Mouse (Mus musculus): ENCODE data around the gene 1700057G04Rik. TPM values are rescaled to one million over a fixed set of nuclear protein-coding genes. Genes with fewer than 3 reads are reported as not detected.

The 1700057G04Rik gene
- not detected for total RNA-seq (2018; cell fraction: chromatin; rRNA removed)
- total RNA-seq (2018; cell fraction: cytosol; rRNA removed) = not detected
- total RNA-seq (2018; cell fraction: nucleus; rRNA removed) = not detected
- polyA plus RNA-seq (2018) = not detected in 3 replicates

DNA sequence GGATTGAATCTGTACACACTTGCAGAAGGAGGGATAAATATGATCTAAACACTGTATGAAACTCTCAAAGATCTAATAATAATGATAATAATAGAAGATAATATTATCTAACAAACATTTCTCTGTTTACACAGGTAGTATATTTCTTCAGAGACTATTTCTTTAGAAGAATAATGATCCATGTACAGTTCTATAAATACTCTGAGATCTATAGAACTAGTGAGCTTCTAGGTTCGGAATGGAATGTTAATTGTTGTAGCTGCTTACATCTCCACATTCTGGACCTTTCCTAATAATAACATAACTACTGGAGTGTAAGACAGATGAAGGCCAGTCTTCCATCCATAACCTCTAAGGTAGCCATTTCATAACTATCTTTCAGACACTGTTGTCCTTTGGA is at the start of gene 1700057G04Rik:
TSS of gene 1700057G04Rik (plus strand) at position 301 of the 400 bp plus-strand sequence.
- no peaks in the 10 kb centered on the region for H3K36me3 ChIP-seq (ENCODE audit: inconsistent target)
- 100% methylated on average over 1 of the region's 1 CpGs for WGBS (ENCODE audit: missing documents)
- H3K4me3 ChIP-seq (ENCODE audit: inconsistent target) = no peak within 1 kb of the TSS
- no peaks in the 10 kb centered on the region for H3K79me2 ChIP-seq (ENCODE audit: inconsistent target)
- no peak within 1 kb of the TSS for H3K27ac ChIP-seq

DNA sequence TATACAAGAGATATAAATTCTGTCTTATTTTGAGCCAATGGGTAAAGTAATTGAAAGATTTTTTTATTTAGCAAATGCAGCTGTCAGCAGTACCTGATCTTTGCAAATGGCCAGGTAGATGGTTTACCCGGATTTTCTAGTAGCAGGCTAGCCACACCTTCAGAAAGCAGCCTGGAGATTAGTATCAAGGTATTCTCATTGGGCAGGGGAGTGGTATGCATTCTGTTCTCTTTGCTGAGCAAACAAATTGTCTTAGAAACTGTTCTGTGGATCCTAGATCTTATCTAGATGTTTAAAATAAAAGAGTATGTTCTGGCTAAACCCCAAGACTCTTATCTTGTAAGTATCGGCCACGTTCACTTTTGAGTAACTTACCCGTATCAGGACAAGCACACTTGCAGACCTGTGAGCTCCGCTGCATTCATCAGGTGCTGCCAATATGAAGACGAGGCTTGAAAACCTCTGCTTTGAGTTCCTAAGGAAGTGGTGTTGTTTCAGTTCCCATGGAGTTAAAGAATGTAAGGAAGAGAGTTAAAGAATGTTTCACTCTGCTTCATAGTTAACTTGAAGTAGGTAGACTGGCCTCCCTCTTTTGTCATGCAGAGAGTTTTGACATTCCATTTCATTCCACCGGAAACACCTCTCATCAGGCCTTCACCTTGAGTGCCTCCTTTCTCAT is 48.6 kb upstream of the 1700057G04Rik start:
- Histone ChIP-seq H3K36me3 (ENCODE audit: inconsistent target) (peaks cover 25% of the 10 kb centered on the region; the same call in 1 of the 2 replicates), H3K79me2 (ENCODE audit: inconsistent target) (peaks cover 8% of the 10 kb centered on the region; the same call in 1 of the 2 replicates), H3K4me3 (ENCODE audit: inconsistent target) (no peak overlapping the region), H3K27ac (no peak overlapping the region)
- WGBS (ENCODE audit: missing documents) = 88% methylated on average over 7 of the region's 7 CpGs

GRCm38 (mm10) chr9:92265719-92266118 is 43.5 kb upstream of the 1700057G04Rik start:
- 81% methylated on average over 3 of the region's 4 CpGs for WGBS (ENCODE audit: missing documents)
- Histone ChIP-seq H3K27ac (no peak overlapping the region), H3K36me3 (ENCODE audit: inconsistent target) (peaks cover 18% of the 10 kb centered on the region; the same call in 1 of the 2 replicates), H3K4me3 (ENCODE audit: inconsistent target) (no peak overlapping the region), H3K79me2 (ENCODE audit: inconsistent target) (no peaks in the 10 kb centered on the region)

GRCm38 (mm10) chr9:92266558-92267171 is 42.5 kb upstream of the 1700057G04Rik start:
- 97% methylated on average over 8 of the region's 8 CpGs for WGBS (ENCODE audit: missing documents)
- Histone ChIP-seq H3K4me3 (ENCODE audit: inconsistent target) (no peak overlapping the region), H3K36me3 (ENCODE audit: inconsistent target) (peaks cover 11% of the 10 kb centered on the region; the same call in 1 of the 2 replicates), H3K27ac (no peak overlapping the region), H3K79me2 (ENCODE audit: inconsistent target) (no peaks in the 10 kb centered on the region)

DNA sequence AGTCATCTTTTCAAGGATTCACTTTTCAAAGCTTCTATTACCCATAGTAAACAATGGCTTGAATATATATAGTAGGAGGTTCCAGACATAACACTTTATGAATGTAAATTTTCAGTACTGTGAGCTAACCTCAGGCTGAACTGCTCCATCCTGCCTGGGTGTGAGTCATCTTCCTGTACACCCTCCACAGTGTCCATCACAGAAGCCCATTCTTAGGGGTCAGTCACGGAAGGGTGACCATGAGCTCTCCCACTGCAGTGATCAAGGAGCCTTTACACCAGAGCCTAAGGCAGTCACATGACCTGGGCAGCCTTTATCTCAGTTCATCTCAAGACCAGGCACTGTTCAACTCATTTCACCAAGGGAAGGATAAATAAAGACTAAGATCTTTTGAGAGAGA is 41.4 kb upstream of the 1700057G04Rik start:
- H3K79me2 ChIP-seq (ENCODE audit: inconsistent target) = no peaks in the 10 kb centered on the region
- WGBS (ENCODE audit: missing documents) = 95% methylated on average over 1 of the region's 1 CpGs
- H3K36me3 ChIP-seq (ENCODE audit: inconsistent target) = peaks cover 11% of the 10 kb centered on the region; the same call in 1 of the 2 replicates
- H3K27ac ChIP-seq = no peak overlapping the region
- H3K4me3 ChIP-seq (ENCODE audit: inconsistent target) = no peak overlapping the region

- H3K79me2 ChIP-seq (ENCODE audit: inconsistent target) = no peaks in the 10 kb centered on the region
- H3K4me3 ChIP-seq (ENCODE audit: inconsistent target) = no peak overlapping the region
- H3K27ac ChIP-seq = peak overlapping the region; percentile 25
- peaks cover 11% of the 10 kb centered on the region; the same call in 1 of the 2 replicates for H3K36me3 ChIP-seq (ENCODE audit: inconsistent target)
- WGBS (ENCODE audit: missing documents) = 21% methylated on average over 5 of the region's 5 CpGs
Observed at GRCm38 (mm10) chr9:92269829-92270404, 39.3 kb upstream of the 1700057G04Rik start.

- 83% methylated on average over 4 of the region's 4 CpGs for whole genome bisulfite sequencing (ENCODE audit: missing documents)
- Histone ChIP-seq H3K36me3 (ENCODE audit: inconsistent target) (peaks cover 11% of the 10 kb centered on the region; the same call in 1 of the 2 replicates), H3K79me2 (ENCODE audit: inconsistent target) (no peaks in the 10 kb centered on the region), H3K4me3 (ENCODE audit: inconsistent target) (no peak overlapping the region), H3K27ac (no peak overlapping the region)
Observed at GRCm38 (mm10) chr9:92270927-92271326, 38.2 kb upstream of the 1700057G04Rik start.

DNA sequence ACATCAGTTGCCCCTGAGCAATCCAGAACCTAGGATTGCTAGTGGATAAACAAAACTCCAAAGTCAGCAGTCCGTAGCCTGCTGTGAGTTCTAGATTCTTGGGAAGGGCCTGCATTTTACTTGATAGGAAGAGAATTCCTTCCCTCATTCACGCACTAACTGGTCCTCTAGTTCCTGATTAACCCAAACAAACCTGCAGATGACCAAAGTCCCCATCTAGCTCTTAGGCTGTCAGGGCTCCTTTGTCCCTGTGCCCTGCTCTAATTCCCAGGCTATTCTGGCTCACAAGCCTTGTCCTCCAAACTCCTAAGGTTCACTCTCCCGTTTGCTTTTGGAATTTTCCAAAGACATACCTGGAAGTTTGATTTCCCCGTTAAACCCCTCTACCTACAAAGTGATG is 36.5 kb upstream of the 1700057G04Rik start:
- 95% methylated on average over 4 of the region's 4 CpGs for WGBS (ENCODE audit: missing documents)
- Histone ChIP-seq H3K27ac (no peak overlapping the region), H3K4me3 (ENCODE audit: inconsistent target) (no peak overlapping the region), H3K79me2 (ENCODE audit: inconsistent target) (no peaks in the 10 kb centered on the region), H3K36me3 (ENCODE audit: inconsistent target) (peaks cover 4% of the 10 kb centered on the region; the same call in 1 of the 2 replicates)

GRCm38 (mm10) chr9:92273271-92273670 is 35.9 kb upstream of the 1700057G04Rik start:
- Histone ChIP-seq H3K4me3 (ENCODE audit: inconsistent target) (no peak overlapping the region), H3K36me3 (ENCODE audit: inconsistent target) (no peaks in the 10 kb centered on the region; the same call in 1 of the 2 replicates), H3K27ac (no peak overlapping the region), H3K79me2 (ENCODE audit: inconsistent target) (no peaks in the 10 kb centered on the region)
- WGBS (ENCODE audit: missing documents) = 97% methylated on average over 2 of the region's 2 CpGs

GRCm38 (mm10) chr9:92273956-92274762 is 35.0 kb upstream of the 1700057G04Rik start:
- Histone ChIP-seq H3K4me3 (ENCODE audit: inconsistent target) (no peak overlapping the region), H3K36me3 (ENCODE audit: inconsistent target) (no peaks in the 10 kb centered on the region; the same call in 1 of the 2 replicates), H3K27ac (no peak overlapping the region), H3K79me2 (ENCODE audit: inconsistent target) (no peaks in the 10 kb centered on the region)
- 47% methylated on average over 6 of the region's 6 CpGs for WGBS (ENCODE audit: missing documents)

DNA sequence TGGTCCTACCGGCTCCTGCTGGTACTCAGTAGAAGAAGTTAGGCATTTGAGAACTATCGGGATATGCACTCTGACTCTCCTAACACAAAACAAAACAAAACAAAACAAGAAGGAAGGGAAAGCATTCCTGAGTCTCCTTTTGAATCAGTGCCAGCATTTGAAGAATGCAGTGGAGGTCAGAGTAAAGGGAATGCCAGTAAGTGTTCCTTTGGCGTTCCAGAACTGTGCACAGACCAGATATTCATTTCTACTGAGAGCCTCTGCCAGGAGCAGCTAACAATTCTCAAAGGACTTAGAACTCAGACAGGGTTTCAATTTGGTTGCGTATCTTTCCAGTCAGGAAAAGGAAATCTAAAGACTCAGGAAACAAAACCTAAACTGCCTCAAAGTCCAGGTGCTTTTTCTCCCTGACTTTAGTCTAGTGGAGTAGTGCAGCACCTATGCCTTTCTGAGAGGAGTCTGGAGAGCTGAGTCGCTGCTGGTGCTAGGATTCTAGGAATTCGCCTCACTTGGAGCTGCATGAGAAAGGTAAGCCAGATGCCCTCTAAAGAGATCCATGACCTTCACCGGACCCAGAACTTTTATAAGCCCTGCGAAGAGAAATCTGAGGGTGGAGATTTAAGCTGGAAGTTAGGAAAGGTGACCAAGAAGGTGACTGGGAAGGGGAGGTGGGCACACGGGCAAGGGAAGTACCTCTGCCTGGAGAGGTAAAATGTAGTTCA is 33.5 kb upstream of the 1700057G04Rik start, which contains the start of gene Plscr2:
TSS of gene Plscr2 (plus strand) at position 117 of the 722 bp plus-strand sequence.
- Histone ChIP-seq H3K79me2 (ENCODE audit: inconsistent target) (no peaks in the 10 kb centered on the region), H3K27ac (no peak within 1 kb of the TSS), H3K4me3 (ENCODE audit: inconsistent target) (no peak within 1 kb of the TSS), H3K36me3 (ENCODE audit: inconsistent target) (no peaks in the 10 kb centered on the region; the same call in 1 of the 2 replicates)
- WGBS (ENCODE audit: missing documents) = 90% methylated on average over 8 of the region's 9 CpGs

GRCm38 (mm10) chr9:92276360-92276759 is 32.8 kb upstream of the 1700057G04Rik start:
- H3K36me3 ChIP-seq (ENCODE audit: inconsistent target) = no peaks in the 10 kb centered on the region
- 86% methylated on average over 7 of the region's 7 CpGs for WGBS (ENCODE audit: missing documents)
- H3K4me3 ChIP-seq (ENCODE audit: inconsistent target) = no peak overlapping the region
- H3K27ac ChIP-seq = no peak overlapping the region
- no peaks in the 10 kb centered on the region for H3K79me2 ChIP-seq (ENCODE audit: inconsistent target)

DNA sequence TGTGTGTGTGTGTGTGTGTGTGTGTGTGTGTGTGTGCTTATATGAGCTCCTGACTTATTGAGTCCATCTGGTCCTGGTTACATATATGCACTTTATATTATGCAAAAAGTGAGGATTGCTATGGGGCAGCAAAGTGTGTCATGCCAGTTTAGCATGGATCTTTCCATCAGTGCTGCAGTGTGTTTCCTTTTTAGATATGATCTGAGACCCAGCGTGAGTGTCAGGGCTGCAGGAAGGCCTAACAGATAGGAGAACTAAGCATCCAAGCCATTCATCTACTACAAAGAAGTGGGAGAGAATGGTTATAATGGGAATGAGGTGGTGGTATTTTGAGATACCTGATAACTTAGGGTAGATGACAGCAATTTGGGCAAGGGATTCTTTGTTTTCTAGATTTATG is 29.1 kb upstream of the 1700057G04Rik start:
- Histone ChIP-seq H3K27ac (no peak overlapping the region), H3K79me2 (ENCODE audit: inconsistent target) (no peaks in the 10 kb centered on the region), H3K36me3 (ENCODE audit: inconsistent target) (no peaks in the 10 kb centered on the region), H3K4me3 (ENCODE audit: inconsistent target) (no peak overlapping the region)
- WGBS (ENCODE audit: missing documents) = 85% methylated on average over 1 of the region's 1 CpGs
